Mouse (Mus musculus) gastrocnemius, postnatal 4 days (tissue): ENCODE results near the gene Hivep2. TPM values are rescaled to one million over a fixed set of nuclear protein-coding genes. Genes with fewer than 3 reads are reported as not detected.

Experiments
- DNase-seq, 2 experiments: peaks; one replicate each; pipeline ENCODE4 v3.0.0; 2021 to 2022; ENCODE audit warnings: low spot score in 2 of 2, mixed read lengths in 2 of 2
- total RNA-seq, 2 experiments: library from RNA; stranded (reverse); gene quantifications; 2 replicates each; pipeline ENCODE4 v1.2.3; 2021

The Hivep2 gene
- total RNA-seq, 2 experiments from 2014 or later, result 58.4 to 64.3 TPM

- DNase-seq, result no peak
These were observed 167.1 kb downstream of the Hivep2 start for GRCm38 (mm10) chr10:14132937-14133336.

- DNase-seq, result no peak
These were observed 172.8 kb downstream of the Hivep2 start for GRCm38 (mm10) chr10:14138663-14139062.

DNA sequence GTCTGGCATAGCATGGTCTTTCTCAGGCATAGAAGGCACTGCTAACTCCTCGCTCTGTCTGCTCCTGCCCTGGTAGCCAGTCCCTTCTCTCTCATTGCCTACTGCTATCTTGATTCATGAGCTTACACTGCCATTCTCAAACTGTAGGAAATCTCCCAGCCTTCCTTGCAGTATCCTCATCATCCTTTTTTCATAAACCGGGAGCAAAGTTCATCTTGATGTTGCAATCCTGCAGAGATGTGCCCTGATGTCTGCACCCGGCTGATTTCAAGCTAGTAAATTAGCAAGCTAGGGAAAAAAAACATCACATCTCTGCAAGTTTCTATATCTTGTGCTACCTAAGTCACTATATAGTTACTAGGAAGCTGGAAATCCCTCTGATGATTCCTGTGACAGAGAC, 179.0 kb downstream of the Hivep2 start:
- no peak for DNase-seq

DNA sequence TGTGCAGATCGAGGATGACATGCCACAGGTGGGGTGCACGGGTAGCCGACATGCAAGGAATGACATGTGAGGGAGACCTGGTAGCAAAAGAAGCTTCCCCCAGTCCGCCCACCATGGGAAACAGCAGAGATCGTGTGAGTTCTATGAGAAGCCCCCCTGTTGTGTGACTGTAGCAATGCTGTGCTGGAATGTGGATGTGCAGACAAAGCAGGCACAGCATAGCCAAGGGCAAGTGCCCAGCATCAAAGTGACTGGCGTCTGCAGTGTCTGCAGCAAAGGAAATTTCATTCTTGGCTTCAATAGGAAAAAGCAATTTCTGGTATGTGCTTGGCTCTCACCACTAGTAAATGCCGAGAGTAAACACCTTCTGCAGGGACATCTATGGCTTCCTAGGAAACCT, 199.0 kb downstream of the Hivep2 start:
- DNase-seq, result no peak

DNA sequence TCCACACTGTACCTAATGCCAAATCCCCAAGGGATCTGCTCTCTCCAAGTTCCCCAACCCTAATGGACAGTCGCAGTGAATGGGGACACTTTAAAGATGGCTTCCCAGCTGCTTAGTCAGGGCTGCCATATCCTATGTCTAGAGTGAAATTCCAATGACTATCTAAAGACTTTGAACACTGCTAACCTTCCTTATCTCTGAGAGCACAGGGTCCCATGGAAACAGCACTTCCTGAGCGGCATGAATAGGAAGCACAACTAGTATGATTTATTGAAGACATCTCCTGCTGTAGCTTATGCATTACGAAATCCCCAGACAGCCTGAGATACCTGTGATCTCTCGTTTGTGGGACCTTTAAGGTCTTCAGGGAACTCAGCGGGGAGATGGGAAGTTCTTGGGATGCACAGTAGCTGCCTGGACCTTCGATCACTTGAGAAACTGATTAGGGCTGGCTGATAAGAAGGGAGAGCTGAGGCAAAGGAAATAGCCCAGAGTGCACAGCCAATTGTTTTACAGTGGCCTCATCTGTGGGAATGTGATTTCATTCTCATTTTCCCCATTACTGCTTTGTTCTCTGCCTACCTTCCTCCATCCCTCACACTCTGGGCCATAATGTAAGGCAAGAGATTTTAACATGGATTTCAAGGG, 202.4 kb downstream of the Hivep2 start:
- no peak for DNase-seq

GRCm38 (mm10) chr10:14168869-14169566, 203.1 kb downstream of the Hivep2 start:
- no peak for DNase-seq

- no peak for DNase-seq
These were observed 208.2 kb downstream of the Hivep2 start for GRCm38 (mm10) chr10:14174124-14174523.

- no peak for DNase-seq
These were observed 213.8 kb downstream of the Hivep2 start for GRCm38 (mm10) chr10:14179424-14180339.

- no peak for DNase-seq
These were observed 220.6 kb downstream of the Hivep2 start for GRCm38 (mm10) chr10:14186352-14186976.

GRCm38 (mm10) chr10:14189050-14189449, 223.2 kb downstream of the Hivep2 start:
- no peak for DNase-seq

- no peak for DNase-seq
These were observed 225.3 kb downstream of the Hivep2 start for GRCm38 (mm10) chr10:14191202-14191601.

DNA sequence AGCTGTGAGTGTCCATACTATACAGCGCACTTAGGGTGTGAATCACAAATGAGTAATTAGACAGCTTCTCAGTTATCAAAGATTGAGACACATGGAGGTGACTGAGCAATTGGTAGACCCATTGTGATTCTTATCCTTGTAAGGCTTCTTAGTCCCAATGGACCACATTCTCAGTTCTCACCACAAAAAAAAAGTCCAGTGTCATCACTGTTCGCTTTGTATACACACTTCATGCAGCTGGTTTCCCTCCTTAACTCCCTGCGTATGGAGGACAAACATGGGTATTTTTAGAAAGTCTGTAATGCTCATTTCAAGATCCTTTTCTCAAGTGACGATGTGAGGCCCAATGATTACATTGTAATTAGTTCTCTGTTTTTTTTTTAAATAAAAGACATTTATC, 226.3 kb downstream of the Hivep2 start:
- DNase-seq, result no peak

DNA sequence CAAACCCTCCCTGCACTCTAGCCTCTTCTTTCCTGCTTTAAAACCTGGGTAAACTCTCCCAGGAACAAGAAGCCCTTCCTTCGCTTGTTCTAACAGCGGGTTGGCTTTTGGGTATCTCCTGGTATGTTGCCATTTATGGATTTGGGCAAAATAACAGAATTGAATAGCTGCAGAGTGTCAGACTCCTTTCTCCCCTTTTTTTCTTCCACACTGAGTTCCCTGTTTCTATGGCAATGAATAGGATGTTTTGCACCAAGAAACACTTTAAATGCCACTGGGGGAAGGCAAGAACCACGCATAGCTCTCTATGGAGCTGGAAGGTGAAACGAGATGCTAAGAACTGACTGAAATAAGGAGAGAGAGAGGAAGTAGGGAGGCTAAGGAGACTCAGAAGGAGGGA, 227.8 kb downstream of the Hivep2 start:
- no peak for DNase-seq

DNA sequence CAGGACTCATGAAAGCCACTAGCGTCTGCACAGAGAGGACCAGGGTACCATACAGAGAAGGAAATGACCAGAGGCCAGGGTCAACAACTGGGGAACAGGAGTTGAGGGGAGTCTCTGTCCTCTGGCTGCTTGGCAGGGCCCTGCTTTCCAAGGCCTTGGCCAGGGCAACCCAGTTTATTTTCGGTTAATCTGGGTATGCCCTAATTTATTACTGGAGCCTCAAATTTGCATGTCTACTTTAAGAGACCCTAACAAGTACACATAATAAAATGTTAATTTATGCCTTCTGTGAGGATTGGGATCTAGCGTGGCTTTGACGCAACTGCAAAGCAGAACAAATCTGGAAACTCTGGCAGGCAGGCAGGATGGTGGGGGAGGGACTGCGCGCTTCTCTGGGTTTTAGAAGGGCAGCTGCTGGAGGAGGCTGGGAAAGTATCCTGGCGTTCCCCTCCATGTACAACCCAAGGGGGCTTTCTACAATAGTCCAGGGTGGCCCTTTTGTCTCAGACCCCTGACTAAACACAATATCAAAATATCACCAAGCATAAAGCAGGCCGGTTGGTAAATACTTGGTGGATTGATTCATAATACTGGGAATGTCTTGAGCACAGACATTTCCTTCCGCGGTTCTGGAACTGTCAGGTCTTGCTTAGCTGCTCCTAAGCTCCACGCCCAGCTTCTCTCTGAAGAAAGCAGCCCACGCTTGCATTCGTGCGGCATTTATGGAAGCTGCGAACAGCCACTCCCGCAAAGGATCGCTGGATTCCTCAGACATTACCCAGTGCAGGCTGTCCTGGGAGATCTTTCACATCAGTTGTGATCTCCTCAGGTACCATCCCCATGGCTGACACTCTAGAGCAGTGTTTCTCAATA, 230.1 kb downstream of the Hivep2 start:
- no peak for DNase-seq

GRCm38 (mm10) chr10:14196785-14197184, 230.9 kb downstream of the Hivep2 start:
- DNase-seq, result no peak

DNA sequence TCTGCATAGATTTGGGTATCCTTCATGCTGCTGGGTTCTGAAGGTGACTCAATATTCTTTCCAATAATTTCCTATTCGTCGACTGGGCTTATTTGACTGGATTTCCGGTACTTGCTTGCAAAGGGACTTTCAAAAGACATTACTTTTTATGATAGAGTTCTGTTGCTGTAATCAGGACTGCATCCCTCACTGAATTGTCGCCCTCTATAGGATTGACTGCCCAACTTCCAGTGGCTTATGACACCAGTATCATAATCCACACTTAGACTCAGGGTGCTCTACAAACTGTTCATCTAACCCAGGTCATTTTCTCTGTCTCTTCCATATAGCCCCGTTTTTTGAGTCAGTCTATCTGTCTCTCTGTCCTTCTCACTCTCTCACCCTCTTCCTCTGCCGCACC, 231.4 kb downstream of the Hivep2 start:
- no peak for DNase-seq

GRCm38 (mm10) chr10:14199332-14199731, 233.5 kb downstream of the Hivep2 start:
- DNase-seq, result no peak

GRCm38 (mm10) chr10:14200310-14200709, 234.4 kb downstream of the Hivep2 start:
- peak in 1 of 2 experiments; percentile 54 for DNase-seq
